Mouse (Mus musculus) small intestine, adult 2 months (tissue): ENCODE results near the gene Mrps2.

ENCODE experiments used
- CTCF ChIP-seq: fragments of 200-500 bp; IDR thresholded peaks from 2 replicates; pipeline ENCODE4 v1.5.1; 2012; ENCODE audit warnings: low read depth, mild to moderate bottlenecking, control low read depth, inconsistent platforms, low read length, moderate library complexity, mixed read lengths; ENCODE audit not compliant: insufficient replicate concordance, insufficient read length; ENCODE audit errors: extremely low read depth
- POLR2A ChIP-seq: fragments of 200-500 bp; IDR thresholded peaks from 2 replicates; pipeline ENCODE4 v1.6.1; 2012; ENCODE audit warnings: low read depth, mild to moderate bottlenecking, control low read depth, inconsistent platforms, low read length, moderate library complexity

- TF ChIP-seq POLR2A (no peak), CTCF (no peak)
These were observed 790 bp downstream of the Mrps2 start for GRCm38 (mm10) chr2:28468486-28469225.
